Mouse (Mus musculus) liver, adult 2 months (tissue): ENCODE measurements around the gene Zfp963.

ENCODE experiments used
- CTCF ChIP-seq: fragments of 200-500 bp; IDR thresholded peaks from 2 replicates; pipeline ENCODE4 v1.5.1; 2011; ENCODE audit warnings: low read depth, low read length, control low read depth
- POLR2A ChIP-seq: fragments of 200-500 bp; IDR thresholded peaks from 2 replicates; pipeline ENCODE4 v1.6.1; 2011; ENCODE audit warnings: low read length, control low read depth; ENCODE audit not compliant: insufficient read depth; ENCODE audit errors: extremely low read depth

DNA sequence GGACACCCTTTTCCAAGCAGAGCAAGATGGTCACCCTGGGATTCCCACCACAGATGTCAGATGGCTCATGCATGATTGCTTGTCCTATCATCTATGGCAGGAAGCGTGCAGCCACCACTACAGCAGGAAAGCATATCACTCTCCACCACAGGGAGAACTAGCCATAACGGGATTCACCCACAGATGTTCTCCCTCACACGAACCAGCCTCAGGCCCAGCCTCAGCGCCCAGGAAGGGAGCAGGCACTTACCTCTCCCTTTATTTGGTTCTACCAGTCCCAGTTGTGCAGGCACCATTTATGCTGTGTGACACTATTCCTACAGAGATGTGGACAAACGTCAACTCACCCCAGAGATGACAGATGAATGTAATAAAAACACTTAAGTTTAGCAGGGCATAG lies 39.3 kb upstream of the Zfp963 start:
- TF ChIP-seq POLR2A: no peak
- no peak for TF ChIP-seq CTCF
